Mouse (Mus musculus) G1E (cell line): ENCODE measurements around the gene Gcnt7.

Experiments used
- CTCF ChIP-seq: IDR thresholded peaks from 2 replicates; pipeline ENCODE4 v1.5.1; 2012; ENCODE audit warnings: low read depth, low read length, inconsistent platforms, mixed read lengths
- GATA1 ChIP-seq: IDR thresholded peaks from 2 replicates; pipeline ENCODE4 v1.6.1; 2012; ENCODE audit warnings: borderline replicate concordance, low read length, inconsistent platforms, mixed read lengths

DNA sequence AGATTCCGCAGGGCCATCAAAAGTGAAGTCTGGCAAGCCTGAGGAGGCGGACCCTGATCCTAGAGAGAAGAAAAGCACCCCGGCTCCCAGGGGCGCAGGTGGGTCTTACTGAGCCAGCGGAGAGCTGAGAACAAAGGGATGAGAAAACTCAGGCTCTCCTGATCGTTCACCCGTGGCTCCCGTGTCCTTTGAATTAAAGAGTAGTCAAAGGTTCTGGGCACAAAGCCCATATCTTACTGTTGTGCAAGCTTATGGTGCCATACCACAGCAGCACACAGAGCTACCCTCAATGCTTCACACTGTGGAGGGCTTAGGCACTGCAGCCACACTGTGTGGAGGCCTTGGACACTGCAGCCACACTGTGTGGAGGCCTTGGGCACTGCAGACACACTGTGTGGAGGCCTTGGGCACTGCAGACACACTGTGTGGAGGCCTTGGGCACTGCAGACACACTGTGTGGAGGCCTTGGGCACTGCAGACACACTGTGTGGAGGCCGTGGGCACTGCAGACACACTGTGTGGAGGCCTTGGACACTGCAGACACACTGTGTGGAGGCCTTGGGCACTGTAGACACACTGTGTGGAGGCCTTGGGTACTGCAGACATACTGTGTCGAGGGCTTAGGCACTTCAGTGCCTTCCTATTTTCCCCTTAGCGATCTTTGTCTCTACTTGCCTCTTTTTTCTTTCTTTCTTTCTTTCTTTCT lies 8.2 kb upstream of the Gcnt7 start:
- TF ChIP-seq CTCF (no peak), GATA1 (no peak)
